Mouse (Mus musculus) adrenal gland, postnatal 0 days (tissue): ENCODE measurements around the gene Dcaf15. TPM values are rescaled to one million over a fixed set of nuclear protein-coding genes. Genes with fewer than 3 reads are reported as not detected.

Source experiments
- microRNA-seq: library from miRNA; unstranded; fragments of <30 nt; microRNA quantifications from one replicate; pipeline ENCODE4, GENCODE M21; 2016; ENCODE audit warnings: borderline replicate concordance; ENCODE audit not compliant: insufficient number of aligned reads
- polyA plus RNA-seq: library from polyadenylated mRNA; unstranded; fragments of >200 nt; fragmentation: Nextera tagmentation; extraction: Ambion mirVana; gene quantifications from 2 replicates; pipeline ENCODE4 v1.2.1, GENCODE M21; 2015

Gene Dcaf15
- polyA plus RNA-seq, result 5.2 and 5.6 TPM in 2 replicates

GRCm38 (mm10) chr8:84104697-84105609 lies at the start of gene Dcaf15:
Gene Dcaf15 (minus strand): TSS chr8:84104768.

DNA sequence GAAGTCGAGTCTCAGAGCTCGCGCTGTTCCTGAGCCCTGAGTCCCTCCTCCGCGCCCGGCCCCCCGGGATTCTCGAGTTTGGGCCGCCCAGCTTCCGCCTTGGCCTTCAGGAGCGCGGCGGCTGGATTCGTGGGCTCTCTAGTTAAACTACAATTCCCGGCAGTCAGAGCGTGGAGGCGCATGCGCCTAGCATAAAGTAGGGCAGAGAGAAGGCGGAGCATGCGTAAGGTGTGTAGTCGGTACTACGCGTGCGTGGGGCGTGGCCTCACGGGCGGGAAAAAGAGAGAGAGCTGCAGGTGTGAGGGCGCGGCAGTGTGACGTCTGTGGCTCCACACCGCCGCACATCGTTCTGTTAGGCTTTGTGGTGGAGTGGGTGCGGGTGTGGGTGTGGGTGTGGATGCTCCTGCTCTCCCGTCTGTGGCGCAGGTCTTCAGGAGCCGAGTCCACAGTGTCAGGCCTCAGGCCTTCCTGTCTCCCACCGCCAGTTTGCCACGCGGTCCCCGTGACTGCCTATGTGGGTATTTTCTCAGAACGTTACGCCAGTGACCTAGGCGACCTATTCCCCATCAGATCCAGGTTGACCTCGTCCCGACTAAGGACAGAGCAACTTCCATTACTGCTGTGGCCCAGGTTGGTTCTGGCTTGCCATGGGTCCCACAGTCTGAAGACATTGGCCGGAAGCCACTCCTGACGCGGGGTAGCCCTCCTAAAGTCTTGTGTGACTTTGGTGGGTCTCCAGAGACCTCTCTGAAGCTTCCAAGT lies 43.4 kb upstream of the Dcaf15 start, which contains the start of the genes Cc2d1a and 4930432K21Rik:
Gene Cc2d1a, minus strand, starts transcription at position 168 of the 762 bp plus-strand sequence.
Gene 4930432K21Rik, plus strand, starts transcription at position 257 of the 762 bp plus-strand sequence.

GRCm38 (mm10) chr8:84125656-84126055 lies 21.1 kb upstream of the Dcaf15 start, which contains the start of gene Podnl1:
Gene Podnl1 (plus strand): TSS chr8:84125989.

GRCm38 (mm10) chr8:84066291-84066930 lies 38.2 kb downstream of the Dcaf15 start, which contains the start of gene Rfx1:
Gene Rfx1 (plus strand): TSS chr8:84066834.

GRCm38 (mm10) chr8:84065037-84065436 lies 39.5 kb downstream of the Dcaf15 start, which contains the start of gene Gm10643:
Gene Gm10643 (minus strand): TSS chr8:84065137.

Small RNA genes lying within 50 kb of the gene (microRNA-seq; reads per million reads assigned to microRNA genes)
- not detected for gene Mir709

Other genes starting within 250 kb of the Dcaf15 start
- 16.4 and 19.5 TPM in 2 replicates for gene Adgrl1, start 204.7 kb downstream of the Dcaf15 start, polyA plus RNA-seq
- 0.13 and 0.28 TPM in 2 replicates for gene Gm10644, start 149.6 kb downstream of the Dcaf15 start, polyA plus RNA-seq
- gene Asf1b, start 149.3 kb downstream of the Dcaf15 start, polyA plus RNA-seq, result 17.9 and 18.7 TPM in 2 replicates
- 124 and 163 TPM in 2 replicates for gene Prkaca, start 131.8 kb downstream of the Dcaf15 start, polyA plus RNA-seq
- gene Samd1, start 107.1 kb downstream of the Dcaf15 start, polyA plus RNA-seq, result 5.2 and 5.8 TPM in 2 replicates
- gene 1700067K01Rik, start 103.3 kb downstream of the Dcaf15 start, polyA plus RNA-seq, result 0.81 and 1.0 TPM in 2 replicates
- gene 2210011C24Rik, start 92.6 kb downstream of the Dcaf15 start, polyA plus RNA-seq, result 1.3 and 3.4 TPM in 2 replicates
- 1.1 and 4.2 TPM in 2 replicates for gene Palm3, start 83.3 kb downstream of the Dcaf15 start, polyA plus RNA-seq
- 0.97 and 2.4 TPM in 2 replicates for gene Il27ra, start 62.2 kb downstream of the Dcaf15 start, polyA plus RNA-seq
- 0.30 TPM in 1 of 2 replicates, not detected in the other for gene Rln3, start 59.8 kb downstream of the Dcaf15 start, polyA plus RNA-seq
- 1.0 and 1.3 TPM in 2 replicates for gene Gm10643, start 39.6 kb downstream of the Dcaf15 start, polyA plus RNA-seq
- gene Rfx1, start 37.9 kb downstream of the Dcaf15 start, polyA plus RNA-seq, result 5.4 and 6.1 TPM in 2 replicates
- 0.17 and 0.58 TPM in 2 replicates for gene Podnl1, start 21.2 kb upstream of the Dcaf15 start, polyA plus RNA-seq
- 17.6 and 20.0 TPM in 2 replicates for gene Cc2d1a, start 43.2 kb upstream of the Dcaf15 start, polyA plus RNA-seq
- gene 4930432K21Rik, start 43.3 kb upstream of the Dcaf15 start, polyA plus RNA-seq, result 1.3 TPM in 2 replicates
- gene Nanos3, start 80.4 kb upstream of the Dcaf15 start, polyA plus RNA-seq, result 5.1 and 7.0 TPM in 2 replicates
- gene Zswim4, start 132.3 kb upstream of the Dcaf15 start, polyA plus RNA-seq, result 7.2 and 10.3 TPM in 2 replicates
- gene D8Ertd738e, start 145.0 kb upstream of the Dcaf15 start, polyA plus RNA-seq, result 370 and 375 TPM in 2 replicates
- gene Mri1, start 152.6 kb upstream of the Dcaf15 start, polyA plus RNA-seq, result 56.0 and 87.5 TPM in 2 replicates
- 12.2 and 14.5 TPM in 2 replicates for gene Ccdc130, start 165.6 kb upstream of the Dcaf15 start, polyA plus RNA-seq